Mouse (Mus musculus): ENCODE measurements at regions not wholly inside any gene's neighbourhood (a gene's known extent, or its start where the extent isn't known, plus 50 kb on each side); places are given as distances from the start of the nearest gene placed in this dataset.
A peak's percentile ranks its signal among the peaks of the same experiment; 100 is the strongest.

- Histone ChIP-seq H3K36me3 (no peaks in the 10 kb centered on the region), H3K4me1 (0 out of 2 replicates have a peak, but pooled peaks cover 4% of the 10 kb centered on the region), H3K4me2 (replicated peaks) (no peak overlapping the region), H3K9me3 (no peaks in the 10 kb centered on the region), H3K27me3 (no peaks in the 10 kb centered on the region), H3K27ac (no peak overlapping the region), H3K9ac (no peak overlapping the region), H3K4me3 (no peak overlapping the region)
- WGBS: 61% methylated on average over 11 of the region's 11 CpGs
- ATAC-seq (ENCODE audit: insufficient number of reproducible peaks, insufficient read depth, low FRiP score, low TSS enrichment): no peak
These were observed 299.7 kb downstream of the Mat2b start for GRCm38 (mm10) chr11:40395331-40395730.

- no peak overlapping the region for H3K4me2 ChIP-seq (replicated peaks)
- no peaks in the 10 kb centered on the region for H3K9me3 ChIP-seq
- no peak overlapping the region for H3K4me3 ChIP-seq
- 46% methylated on average over 7 of the region's 7 CpGs for WGBS
- H3K9ac ChIP-seq: no peak overlapping the region
- no peaks in the 10 kb centered on the region for H3K27me3 ChIP-seq
- no peaks in the 10 kb centered on the region for H3K36me3 ChIP-seq
- peak overlapping the region; percentile 65; the same call in 1 of the 2 replicates for H3K27ac ChIP-seq
- no peak for ATAC-seq (ENCODE audit: insufficient number of reproducible peaks, insufficient read depth, low FRiP score, low TSS enrichment)
- 0 out of 2 replicates have a peak, but pooled peaks cover 4% of the 10 kb centered on the region for H3K4me1 ChIP-seq
These were observed 300.1 kb downstream of the Mat2b start for GRCm38 (mm10) chr11:40394864-40395266.

- no peak for ATAC-seq (ENCODE audit: insufficient number of reproducible peaks, insufficient read depth, low FRiP score, low TSS enrichment)
- no peaks in the 10 kb centered on the region for H3K27me3 ChIP-seq
These were observed 300.7 kb downstream of the Mat2b start for GRCm38 (mm10) chr11:40394283-40394758.

GRCm38 (mm10) chr11:40380696-40381095 lies 314.3 kb downstream of the Mat2b start:
- no peak overlapping the region for H3K4me2 ChIP-seq (replicated peaks)
- 62% methylated on average over 3 of the region's 3 CpGs for WGBS
- ATAC-seq (ENCODE audit: insufficient number of reproducible peaks, insufficient read depth, low FRiP score, low TSS enrichment): no peak

More at GRCm38 (mm10) chr11:40394283-40394758, 300.7 kb downstream of the Mat2b start:
- no peak overlapping the region for H3K4me2 ChIP-seq (replicated peaks)
- H3K4me1 ChIP-seq: 0 out of 2 replicates have a peak, but pooled peaks cover 4% of the 10 kb centered on the region
- H3K36me3 ChIP-seq: no peaks in the 10 kb centered on the region
- WGBS: 34% methylated on average over 4 of the region's 4 CpGs
- H3K27ac ChIP-seq: no peak overlapping the region
- no peaks in the 10 kb centered on the region for H3K9me3 ChIP-seq
- H3K4me3 ChIP-seq: no peak overlapping the region
- no peak overlapping the region for H3K9ac ChIP-seq

GRCm38 (mm10) chr11:40371696-40372095 lies 323.3 kb downstream of the Mat2b start:
- Histone ChIP-seq H3K27ac (no peak overlapping the region), H3K4me1 (no peaks in the 10 kb centered on the region), H3K27me3 (no peaks in the 10 kb centered on the region), H3K4me2 (replicated peaks) (no peak overlapping the region), H3K9ac (no peak overlapping the region), H3K9me3 (no peaks in the 10 kb centered on the region), H3K4me3 (no peak overlapping the region), H3K36me3 (no peaks in the 10 kb centered on the region)
- WGBS: 94% methylated on average over 2 of the region's 2 CpGs
- ATAC-seq (ENCODE audit: insufficient number of reproducible peaks, insufficient read depth, low FRiP score, low TSS enrichment): no peak

More at GRCm38 (mm10) chr11:40380696-40381095, 314.3 kb downstream of the Mat2b start:
- Histone ChIP-seq H3K27me3 (no peaks in the 10 kb centered on the region), H3K36me3 (no peaks in the 10 kb centered on the region), H3K4me3 (no peak overlapping the region), H3K9ac (no peak overlapping the region), H3K4me1 (no peaks in the 10 kb centered on the region), H3K9me3 (no peaks in the 10 kb centered on the region), H3K27ac (no peak overlapping the region)

GRCm38 (mm10) chr11:40366573-40366972 lies 328.4 kb downstream of the Mat2b start:
- Histone ChIP-seq H3K4me2 (replicated peaks) (no peak overlapping the region), H3K36me3 (no peaks in the 10 kb centered on the region), H3K4me3 (no peak overlapping the region), H3K27ac (no peak overlapping the region), H3K4me1 (no peaks in the 10 kb centered on the region), H3K9ac (no peak overlapping the region), H3K27me3 (no peaks in the 10 kb centered on the region), H3K9me3 (no peaks in the 10 kb centered on the region)
- ATAC-seq (ENCODE audit: insufficient number of reproducible peaks, insufficient read depth, low FRiP score, low TSS enrichment): no peak

- no peak overlapping the region for H3K9ac ChIP-seq
- H3K27ac ChIP-seq: no peak overlapping the region
- no peaks in the 10 kb centered on the region for H3K4me1 ChIP-seq
- WGBS: 19% methylated on average over 2 of the region's 2 CpGs
- H3K4me3 ChIP-seq: no peak overlapping the region
- no peaks in the 10 kb centered on the region for H3K9me3 ChIP-seq
- no peak for ATAC-seq (ENCODE audit: insufficient number of reproducible peaks, insufficient read depth, low FRiP score, low TSS enrichment)
- no peak overlapping the region for H3K4me2 ChIP-seq (replicated peaks)
- no peaks in the 10 kb centered on the region for H3K27me3 ChIP-seq
- no peaks in the 10 kb centered on the region for H3K36me3 ChIP-seq
These were observed 332.3 kb downstream of the Mat2b start for GRCm38 (mm10) chr11:40362530-40363185.
